Mouse (Mus musculus) brain, embryonic 14.5 days (tissue): Measurements from ENCODE around the gene Tmem80. TPM values are rescaled to one million over a fixed set of nuclear protein-coding genes. Genes with fewer than 3 reads are reported as not detected.

Experiments used
- DNase-seq: peaks from one replicate; pipeline ENCODE4 v3.0.0-alpha.2; 2011; ENCODE audit warnings: low read depth
- CTCF ChIP-seq: fragments of 200-500 bp; IDR thresholded peaks from 2 replicates; pipeline ENCODE4 v1.5.1; 2012; ENCODE audit warnings: inconsistent platforms, mild to moderate bottlenecking, moderate library complexity, borderline replicate concordance; ENCODE audit not compliant: insufficient read depth, insufficient read length; ENCODE audit errors: extremely low read depth
- POLR2A ChIP-seq: fragments of 200-500 bp; IDR thresholded peaks from 2 replicates; pipeline ENCODE4 v1.6.1; 2012; ENCODE audit warnings: mild to moderate bottlenecking, inconsistent platforms, borderline replicate concordance; ENCODE audit not compliant: poor library complexity, insufficient read depth, insufficient read length, severe bottlenecking; ENCODE audit errors: extremely low read depth
- polyA plus RNA-seq: library from polyadenylated mRNA; depleted of rRNA; stranded (reverse); fragments of >200 nt; gene quantifications from 2 replicates; pipeline ENCODE4 v1.2.3, GENCODE M21; 2012; rRNA removed

Tmem80 gene
- polyA plus RNA-seq, 1 experiment, result 62.2 TPM

DNA sequence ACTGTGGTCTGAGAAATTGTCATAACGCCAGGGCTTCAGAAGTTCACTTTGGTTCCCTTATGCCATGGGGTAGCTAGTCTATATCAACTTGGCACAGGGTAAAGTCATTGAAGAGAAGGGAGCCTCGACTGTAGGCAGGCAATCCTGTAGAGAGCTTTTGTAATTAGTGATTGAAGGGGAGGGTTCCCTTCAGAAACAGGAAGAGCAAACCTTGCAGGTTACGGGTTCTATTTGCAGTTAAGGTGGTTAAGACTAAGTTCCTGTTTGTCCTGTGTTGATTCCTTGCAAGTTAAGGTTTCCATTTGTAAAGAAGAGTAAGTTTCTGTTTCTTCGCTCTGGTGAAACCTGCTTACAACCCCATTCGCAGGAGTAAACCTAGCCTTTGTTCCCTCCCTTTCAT, 42.4 kb downstream of the Tmem80 start:
- TF ChIP-seq POLR2A, result no peak
- no peak for TF ChIP-seq CTCF
- no peak for DNase-seq

GRCm38 (mm10) chr7:141371942-141372595, 44.5 kb downstream of the Tmem80 start:
- TF ChIP-seq CTCF, result no peak
- TF ChIP-seq POLR2A, result no peak
- no peak for DNase-seq

GRCm38 (mm10) chr7:141373611-141374010, 46.1 kb downstream of the Tmem80 start:
- TF ChIP-seq POLR2A (no peak), CTCF (no peak)
- peak; percentile 44 for DNase-seq

GRCm38 (mm10) chr7:141374399-141374798, 46.9 kb downstream of the Tmem80 start:
- DNase-seq, result no peak
- TF ChIP-seq POLR2A (no peak), CTCF (no peak)

- TF ChIP-seq CTCF, result no peak
- no peak for TF ChIP-seq POLR2A
- no peak for DNase-seq
Measured at GRCm38 (mm10) chr7:141379584-141379983, 52.0 kb downstream of the Tmem80 start.

DNA sequence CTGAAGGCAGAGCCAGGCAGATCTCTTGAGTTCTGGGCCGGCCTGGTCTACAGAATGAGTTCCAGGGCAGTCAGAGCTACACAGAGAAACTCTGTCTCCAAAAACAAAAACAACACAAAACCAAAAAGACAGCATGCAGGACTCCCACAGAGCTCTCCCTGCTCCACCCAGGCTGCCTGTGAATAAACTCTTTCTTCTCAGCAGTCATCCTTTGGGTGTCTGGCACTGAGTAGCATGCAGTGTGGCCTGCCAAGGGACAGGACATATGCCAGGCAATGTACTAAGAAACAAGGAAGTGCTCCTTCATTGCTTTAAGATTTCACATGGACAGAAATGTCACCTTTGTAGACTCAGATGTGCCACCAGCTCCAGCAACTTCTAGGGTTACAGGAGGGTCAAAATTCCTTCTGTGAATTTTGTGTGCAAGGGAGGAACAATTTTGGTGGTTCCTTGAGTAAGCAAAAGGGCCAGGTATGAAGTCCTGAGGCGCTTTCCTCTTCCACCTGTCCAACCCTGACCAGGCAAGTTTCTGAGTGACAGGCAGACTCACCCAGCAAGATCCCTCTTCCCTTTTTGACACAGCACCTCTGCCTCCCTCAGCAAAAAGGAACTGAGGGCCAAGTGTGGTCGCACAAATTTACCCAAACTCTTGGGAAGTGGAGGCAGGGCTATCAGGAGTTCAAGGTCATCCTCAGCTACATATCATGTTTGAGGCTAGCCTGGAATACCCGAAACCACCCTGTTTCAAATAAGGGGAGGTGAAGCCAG, 53.7 kb downstream of the Tmem80 start:
- no peak for TF ChIP-seq CTCF
- no peak for TF ChIP-seq POLR2A
- DNase-seq, result no peak

Other genes with a start within 250 kb of the Tmem80 start
- gene Pkp3, start 249.5 kb upstream of the Tmem80 start, polyA plus RNA-seq, result 2.5 and 2.9 TPM in 2 replicates
- gene Sigirr, start 227.2 kb upstream of the Tmem80 start, polyA plus RNA-seq, result 1.8 and 2.1 TPM in 2 replicates
- 0.44 and 1.4 TPM in 2 replicates for gene Ano9, start 209.9 kb upstream of the Tmem80 start, polyA plus RNA-seq
- 55.3 and 57.0 TPM in 2 replicates for gene Ptdss2, start 205.4 kb upstream of the Tmem80 start, polyA plus RNA-seq
- gene Rnh1, start 154.9 kb upstream of the Tmem80 start, polyA plus RNA-seq, result 35.2 and 41.2 TPM in 2 replicates
- gene Hras, start 133.7 kb upstream of the Tmem80 start, polyA plus RNA-seq, result 150 and 154 TPM in 2 replicates
- 19.8 and 22.8 TPM in 2 replicates for gene Lrrc56, start 133.6 kb upstream of the Tmem80 start, polyA plus RNA-seq
- 3.1 and 4.9 TPM in 2 replicates for gene Lmntd2, start 113.7 kb upstream of the Tmem80 start, polyA plus RNA-seq
- 25.0 and 39.3 TPM in 2 replicates for gene Rassf7, start 111.9 kb upstream of the Tmem80 start, polyA plus RNA-seq
- gene Phrf1, start 99.0 kb upstream of the Tmem80 start, polyA plus RNA-seq, result 19.9 and 47.1 TPM in 2 replicates
- gene Irf7, start 61.3 kb upstream of the Tmem80 start, polyA plus RNA-seq, result 1.3 and 1.6 TPM in 2 replicates
- 0.04 and 0.06 TPM in 2 replicates for gene Cdhr5, start 51.0 kb upstream of the Tmem80 start, polyA plus RNA-seq
- 2.4 and 3.8 TPM in 2 replicates for gene Sct, start 48.6 kb upstream of the Tmem80 start, polyA plus RNA-seq
- gene Drd4, start 35.7 kb upstream of the Tmem80 start, polyA plus RNA-seq, result 1.2 and 1.4 TPM in 2 replicates
- gene Deaf1, start within 50 bp of the Tmem80 start, polyA plus RNA-seq, result 43.3 and 82.1 TPM in 2 replicates
- gene Eps8l2, start 11.1 kb downstream of the Tmem80 start, polyA plus RNA-seq, result 1.5 and 1.6 TPM in 2 replicates
- 224 and 284 TPM in 2 replicates for gene Taldo1, start 64.5 kb downstream of the Tmem80 start, polyA plus RNA-seq
- gene Gatd1, start 86.4 kb downstream of the Tmem80 start, polyA plus RNA-seq, result 70.9 and 84.3 TPM in 2 replicates
- gene Cend1, start 101.8 kb downstream of the Tmem80 start, polyA plus RNA-seq, result 24.3 and 54.4 TPM in 2 replicates
- gene Slc25a22, start 110.2 kb downstream of the Tmem80 start, polyA plus RNA-seq, result 145 and 205 TPM in 2 replicates
- gene Pidd1, start 116.3 kb downstream of the Tmem80 start, polyA plus RNA-seq, result 16.0 and 23.9 TPM in 2 replicates
- gene Rplp2, start 119.6 kb downstream of the Tmem80 start, polyA plus RNA-seq, result 705 and 779 TPM in 2 replicates
- 19.3 and 19.8 TPM in 2 replicates for gene Pnpla2, start 127.5 kb downstream of the Tmem80 start, polyA plus RNA-seq
- gene Cracr2b, start 133.4 kb downstream of the Tmem80 start, polyA plus RNA-seq, result 5.1 and 5.4 TPM in 2 replicates
- gene Cd151, start 139.7 kb downstream of the Tmem80 start, polyA plus RNA-seq, result 99.7 and 130 TPM in 2 replicates
- 47.0 and 48.7 TPM in 2 replicates for gene Polr2l, start 147.4 kb downstream of the Tmem80 start, polyA plus RNA-seq
- 43.8 and 44.2 TPM in 2 replicates for gene Tspan4, start 147.5 kb downstream of the Tmem80 start, polyA plus RNA-seq
- gene Chid1, start 212.1 kb downstream of the Tmem80 start, polyA plus RNA-seq, result 29.4 and 34.8 TPM in 2 replicates
- gene Ap2a2, start 234.4 kb downstream of the Tmem80 start, polyA plus RNA-seq, result 35.1 and 70.7 TPM in 2 replicates